Mouse (Mus musculus) lung, embryonic 15.5 days (tissue): Measurements from ENCODE around the gene Nudt4. TPM values are rescaled to one million over a fixed set of nuclear protein-coding genes. Genes with fewer than 3 reads are reported as not detected.

ENCODE experiments used
- ATAC-seq: fragments of 200-750 bp; cut with Nextera tagmentation; 2 replicates; pipeline ENCODE4 v1.8.0; 2017; ENCODE audit warnings: moderate number of reproducible peaks, borderline replicate concordance; ENCODE audit not compliant: low FRiP score, low TSS enrichment; ENCODE audit errors: extremely low read depth
- H3K27ac ChIP-seq: fragments of 300-500 bp; sonication (generic); 2 replicates; pipeline ENCODE4 v1.5.1; 2015; ENCODE audit warnings: moderate library complexity, mild to moderate bottlenecking, inconsistent platforms
- H3K27me3 ChIP-seq: fragments of 300-500 bp; sonication (generic); 2 replicates; pipeline ENCODE4 v1.6.1; 2015; ENCODE audit warnings: inconsistent platforms
- H3K36me3 ChIP-seq: fragments of 300-500 bp; sonication (generic); 2 replicates; pipeline ENCODE4 v1.6.1; 2015; ENCODE audit warnings: inconsistent platforms
- H3K4me1 ChIP-seq: fragments of 300-500 bp; sonication (generic); 2 replicates; pipeline ENCODE4 v1.6.1; 2015; ENCODE audit warnings: inconsistent platforms
- H3K4me2 ChIP-seq: fragments of 300-500 bp; sonication (generic); 2 replicates; pipeline ENCODE4 v1.6.1; 2015; ENCODE audit warnings: inconsistent platforms, mild to moderate bottlenecking, moderate library complexity
- H3K4me3 ChIP-seq: fragments of 300-500 bp; sonication (generic); 2 replicates; pipeline ENCODE4 v1.5.1; 2015; ENCODE audit warnings: mild to moderate bottlenecking, inconsistent platforms
- H3K9ac ChIP-seq: fragments of 300-500 bp; sonication (generic); 2 replicates; pipeline ENCODE4 v1.6.1; 2015; ENCODE audit warnings: inconsistent platforms
- H3K9me3 ChIP-seq: fragments of 300-500 bp; sonication (generic); 2 replicates; pipeline ENCODE4 v1.6.1; 2016; ENCODE audit warnings: inconsistent platforms
- WGBS: fragments of 180-500 bp; shearing (Covaris S2); methylation state at CpG from one replicate; pipeline ENCODE4 v1.1.7; 2015; 5-methylcytosine and 5-hydroxymethylcytosine counted together
- microRNA-seq: library from miRNA; unstranded; fragments of <30 nt; microRNA quantifications from one replicate; pipeline ENCODE4, GENCODE M21; 2016
- polyA plus RNA-seq: library from polyadenylated mRNA; unstranded; fragments of >200 nt; fragmentation: Nextera tagmentation; extraction: Ambion mirVana; gene quantifications from 2 replicates; pipeline ENCODE4 v1.2.1, GENCODE M21; 2015

The Nudt4 gene
- polyA plus RNA-seq, 1 experiment from 2014 or later: 64.3 TPM

DNA sequence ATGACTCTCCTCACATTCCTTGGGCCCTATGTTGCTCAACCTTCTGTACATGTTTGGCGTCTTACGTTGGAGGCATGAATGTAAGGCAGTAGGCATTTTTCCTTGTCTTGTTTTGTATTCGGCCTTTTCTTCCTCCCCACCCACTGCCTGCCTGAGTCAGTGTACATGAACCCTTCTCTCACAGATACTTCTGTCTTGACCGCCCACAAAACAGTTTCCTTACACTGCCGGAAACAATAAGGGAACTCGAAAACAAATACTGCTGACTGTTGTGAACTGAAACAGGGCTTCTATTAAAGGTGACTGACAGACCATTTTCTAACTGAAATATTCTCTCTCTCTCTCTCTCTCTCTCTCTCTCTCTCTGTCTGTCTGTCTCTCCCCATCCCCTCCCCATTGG, 55.2 kb downstream of the Nudt4 start:
- Histone ChIP-seq H3K4me1 (no peaks in the 10 kb centered on the region), H3K9ac (no peak overlapping the region), H3K27me3 (no peaks in the 10 kb centered on the region), H3K4me3 (no peak overlapping the region), H3K9me3 (no peaks in the 10 kb centered on the region), H3K27ac (no peak overlapping the region), H3K4me2 (no peak overlapping the region), H3K36me3 (no peaks in the 10 kb centered on the region)
- WGBS: 75% methylated on average over 6 of the region's 6 CpGs
- no peak for ATAC-seq

DNA sequence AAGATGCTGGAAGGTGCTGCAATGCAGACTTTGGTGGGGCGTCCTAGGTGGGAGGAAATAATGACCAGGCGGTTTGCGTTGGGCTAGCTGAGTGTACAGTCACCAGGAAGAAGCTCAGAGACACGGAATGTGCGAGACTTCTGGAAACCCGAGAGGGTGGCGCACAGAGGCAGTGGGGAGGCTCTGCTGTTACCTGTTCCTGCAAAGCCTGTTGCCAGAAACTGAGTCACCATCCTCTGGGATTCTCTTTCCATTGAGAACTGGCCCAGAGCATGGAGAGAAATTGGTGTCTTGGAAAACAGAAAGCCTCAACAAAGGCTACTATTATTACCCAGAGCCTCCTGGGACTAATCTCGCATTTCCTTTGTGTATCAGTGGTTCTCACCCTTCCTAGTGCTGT, 55.8 kb downstream of the Nudt4 start:
- 84% methylated on average over 8 of the region's 8 CpGs for WGBS
- H3K27ac ChIP-seq: no peak overlapping the region
- H3K4me2 ChIP-seq: no peak overlapping the region
- H3K27me3 ChIP-seq: no peaks in the 10 kb centered on the region
- no peak for ATAC-seq
- no peaks in the 10 kb centered on the region for H3K4me1 ChIP-seq
- no peak overlapping the region for H3K9ac ChIP-seq
- H3K4me3 ChIP-seq: no peak overlapping the region
- H3K9me3 ChIP-seq: no peaks in the 10 kb centered on the region
- H3K36me3 ChIP-seq: no peaks in the 10 kb centered on the region

DNA sequence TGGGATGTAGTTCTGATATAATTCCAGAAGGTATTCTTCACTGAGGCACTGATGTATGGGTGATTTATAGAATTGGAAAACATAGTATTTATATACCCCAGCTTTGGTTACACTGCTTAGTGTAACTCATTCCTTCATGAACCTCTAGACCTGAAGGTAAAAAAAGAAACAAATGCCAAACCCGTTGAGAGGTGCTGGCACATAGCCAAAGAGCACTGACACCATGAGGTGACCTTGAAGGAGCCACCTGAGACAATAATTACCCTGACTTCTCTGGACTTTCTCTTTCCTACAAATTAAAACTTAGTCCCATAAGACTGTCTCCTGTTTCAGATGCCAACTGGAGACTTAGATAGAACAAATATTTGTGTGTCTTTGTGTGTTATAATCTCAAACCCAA, 59.6 kb downstream of the Nudt4 start:
- H3K9ac ChIP-seq: no peak overlapping the region
- H3K36me3 ChIP-seq: no peaks in the 10 kb centered on the region
- H3K27me3 ChIP-seq: no peaks in the 10 kb centered on the region
- H3K9me3 ChIP-seq: no peaks in the 10 kb centered on the region
- H3K4me3 ChIP-seq: no peak overlapping the region
- WGBS: 11% methylated on average over 1 of the region's 1 CpGs
- H3K27ac ChIP-seq: no peak overlapping the region
- H3K4me1 ChIP-seq: peaks cover 9% of the 10 kb centered on the region
- no peak for ATAC-seq
- no peak overlapping the region for H3K4me2 ChIP-seq

DNA sequence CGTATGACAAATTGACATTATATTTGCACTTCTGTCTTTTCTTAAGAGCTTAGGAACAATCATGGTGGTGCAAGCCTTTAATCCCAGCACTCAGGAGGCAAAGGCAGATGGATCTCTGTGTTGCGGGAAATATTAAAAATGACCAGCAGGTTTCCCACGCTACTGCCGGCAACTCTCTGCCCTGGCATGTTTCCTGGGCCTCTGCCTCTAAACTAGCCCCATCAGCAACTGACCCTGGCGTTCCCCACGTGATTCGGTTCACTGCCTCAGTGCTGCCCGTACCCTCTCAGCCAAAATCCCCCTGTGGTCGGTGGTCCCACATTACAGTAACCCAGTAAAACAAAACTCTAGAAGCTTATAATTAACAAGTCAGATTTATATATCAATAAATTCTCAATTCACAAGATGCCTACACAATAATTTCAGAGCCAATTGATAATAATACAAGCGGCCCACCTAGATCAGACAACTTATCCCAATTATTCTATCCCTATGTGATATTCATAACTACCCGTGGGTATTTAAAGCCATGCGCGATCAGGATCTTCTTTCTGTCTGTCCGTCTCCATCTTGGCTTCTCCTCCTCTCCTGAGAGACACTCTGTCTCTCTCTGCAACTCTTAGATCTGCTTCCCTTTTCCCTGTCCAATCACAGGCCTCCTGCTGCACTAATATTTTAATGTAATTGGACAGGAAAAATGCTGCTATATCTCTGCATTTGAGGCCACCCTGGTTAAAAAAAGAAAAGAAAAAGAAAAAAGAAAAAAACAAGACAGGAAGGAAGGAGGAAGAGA, 60.3 kb downstream of the Nudt4 start:
- Histone ChIP-seq H3K4me3 (no peak overlapping the region), H3K9ac (no peak overlapping the region), H3K4me2 (no peak overlapping the region), H3K27ac (no peak overlapping the region), H3K27me3 (no peaks in the 10 kb centered on the region), H3K36me3 (no peaks in the 10 kb centered on the region; the same call in 1 of the 2 replicates), H3K4me1 (peaks cover 9% of the 10 kb centered on the region), H3K9me3 (no peaks in the 10 kb centered on the region)
- 82% methylated on average over 14 of the region's 14 CpGs for WGBS
- no peak for ATAC-seq

DNA sequence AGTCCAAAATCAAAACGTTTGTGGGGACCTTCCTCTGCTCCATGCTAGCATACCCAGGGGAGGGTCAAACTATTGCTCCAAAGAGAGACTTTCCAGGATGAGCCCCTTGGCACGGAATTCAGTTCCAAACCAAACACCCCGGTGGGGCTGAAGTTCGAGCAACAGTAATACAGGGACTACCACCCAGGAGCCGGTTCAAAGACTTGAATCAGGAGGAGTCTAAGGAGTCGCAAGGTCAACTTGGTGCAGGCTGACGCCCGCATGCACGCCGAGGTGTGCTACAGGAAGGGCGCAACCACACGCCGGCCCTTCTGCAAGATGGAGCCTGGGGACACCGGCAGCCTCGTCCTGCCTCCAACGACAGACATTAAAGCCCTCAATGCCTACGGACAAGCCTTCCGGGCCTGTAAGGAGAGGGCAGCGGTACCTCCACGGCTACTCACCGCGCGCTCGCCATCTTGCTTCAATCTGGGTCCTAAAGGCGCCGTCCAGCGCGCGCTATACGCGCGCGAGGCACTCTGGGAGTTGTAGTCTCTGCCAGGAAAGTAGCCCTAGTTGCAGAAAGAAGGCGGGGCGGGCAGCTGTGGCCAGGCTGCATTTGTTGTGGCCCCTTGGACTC, 62.4 kb downstream of the Nudt4 start, which contains the start of gene Mrpl42:
TSS of gene Mrpl42 (minus strand) at position 478 of the 619 bp plus-strand sequence.
- Histone ChIP-seq H3K9me3 (no peaks in the 10 kb centered on the region), H3K36me3 (peaks cover 13% of the 10 kb centered on the region; the same call in 1 of the 2 replicates), H3K4me1 (peaks cover 9% of the 10 kb centered on the region), H3K4me2 (peak within 1 kb of the TSS; percentile 59), H3K27ac (peak within 1 kb of the TSS; percentile 83), H3K4me3 (peak within 1 kb of the TSS; percentile 74), H3K9ac (peak within 1 kb of the TSS; percentile 76), H3K27me3 (no peaks in the 10 kb centered on the region)
- ATAC-seq: peak; percentile 96
- 0% methylated on average over 35 of the region's 35 CpGs for WGBS

DNA sequence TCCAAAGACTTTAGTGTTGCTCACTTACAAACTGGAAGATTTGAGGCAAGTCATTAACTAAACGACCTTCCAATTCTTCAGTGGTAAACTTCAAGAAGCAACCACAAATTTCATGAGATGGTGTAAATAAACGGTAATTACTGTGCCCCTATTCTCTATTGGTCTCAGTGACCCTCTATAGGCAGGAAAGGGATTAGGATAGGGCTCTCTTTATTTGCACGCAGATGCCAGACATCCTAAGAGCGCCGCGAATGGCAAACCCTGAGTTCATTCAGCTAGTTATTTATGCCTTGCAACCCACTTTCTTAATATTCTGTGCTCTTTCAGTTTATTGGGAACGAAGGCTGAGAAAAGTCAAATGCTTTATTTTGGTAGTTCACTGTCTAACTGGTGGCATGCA, 62.9 kb downstream of the Nudt4 start:
- 3% methylated on average over 7 of the region's 7 CpGs for WGBS

More for the DNA sequence above, 62.9 kb downstream of the Nudt4 start:
- Histone ChIP-seq H3K4me3 (peak overlapping the region; percentile 74), H3K36me3 (peaks cover 13% of the 10 kb centered on the region; the same call in 1 of the 2 replicates), H3K27me3 (no peaks in the 10 kb centered on the region), H3K4me1 (peaks cover 9% of the 10 kb centered on the region), H3K9me3 (no peaks in the 10 kb centered on the region), H3K9ac (peak overlapping the region; percentile 76), H3K27ac (peak overlapping the region; percentile 83; the same call in 1 of the 2 replicates), H3K4me2 (peak overlapping the region; percentile 59)
- ATAC-seq: no peak

Small RNA genes within 50 kb of the gene (microRNA-seq; reads per million reads assigned to microRNA genes)
- gene Mir3058: 13.9 reads per million, percentile 32 among the genes with 10 or more reads in this experiment

Other genes with a start within 250 kb of the Nudt4 start
- gene Cradd, start 240.0 kb downstream of the Nudt4 start, polyA plus RNA-seq: 12.7 and 12.9 TPM in 2 replicates
- gene Socs2, start 147.0 kb downstream of the Nudt4 start, polyA plus RNA-seq: 121 and 124 TPM in 2 replicates
- 304 and 322 TPM in 2 replicates for gene Mrpl42, start 62.2 kb downstream of the Nudt4 start, polyA plus RNA-seq
- gene Ube2n, start 49.0 kb downstream of the Nudt4 start, polyA plus RNA-seq: 390 and 414 TPM in 2 replicates
- gene Anapc15-ps, start 109.3 kb upstream of the Nudt4 start, polyA plus RNA-seq: 0.45 TPM in 1 of 2 replicates, not detected in the other